Mouse (Mus musculus) MEL (cell line): Measurements from ENCODE around the gene Efna2. TPM values are rescaled to one million over a fixed set of nuclear protein-coding genes. Genes with fewer than 3 reads are reported as not detected.

Experiments used
- DNase-seq: peaks from one replicate; pipeline ENCODE4 v3.0.0; 2011; ENCODE audit warnings: low read depth, low spot score
- H3K27ac ChIP-seq: 2 replicates; pipeline ENCODE4 v1.5.1; 2012; ENCODE audit warnings: low read depth, mild to moderate bottlenecking, control low read depth, low read length, moderate library complexity; ENCODE audit not compliant: control insufficient read depth
- H3K27me3 ChIP-seq, 2 experiments: fragments of 150-350 bp in 1 of 2; sonication (generic) in 1 of 2; 2 replicates each; pipeline ENCODE4 v1.6.1; 2012; ENCODE audit warnings: low read length in 2 of 2, mild to moderate bottlenecking in 2 of 2, improper control_type of control experiment in 1 of 2, moderate library complexity in 1 of 2; ENCODE audit not compliant: insufficient read depth in 2 of 2, control insufficient read depth in 1 of 2
- H3K36me3 ChIP-seq, 2 experiments: 2 replicates each; pipeline ENCODE4 v1.6.1; 2012 to 2014; ENCODE audit warnings: low read length in 2 of 2, improper control_type of control experiment in 1 of 2, inconsistent platforms in 1 of 2, mild to moderate bottlenecking in 1 of 2; ENCODE audit not compliant: insufficient read depth in 2 of 2, control insufficient read depth in 1 of 2
- H3K4me1 ChIP-seq, 2 experiments: fragments of 150-350 bp in 1 of 2; sonication (generic) in 1 of 2; 2 replicates each; pipeline ENCODE4 v1.6.1; 2012; ENCODE audit warnings: low read length in 2 of 2, improper control_type of control experiment in 1 of 2, mild to moderate bottlenecking in 1 of 2; ENCODE audit not compliant: insufficient read depth in 2 of 2, control insufficient read depth in 1 of 2
- H3K4me3 ChIP-seq, 2 experiments: fragments of 150-350 bp in 1 of 2; sonication (generic) in 1 of 2; 2 replicates each; pipeline ENCODE4 v1.5.1; 2012; ENCODE audit warnings: low read depth in 2 of 2, low read length in 2 of 2, mild to moderate bottlenecking in 2 of 2, moderate library complexity in 2 of 2, control low read depth in 1 of 2, improper control_type of control experiment in 1 of 2; ENCODE audit not compliant: control insufficient read depth in 1 of 2, insufficient read depth in 1 of 2
- H3K79me2 ChIP-seq: 2 replicates; pipeline ENCODE4 v1.6.1; 2012; ENCODE audit warnings: mild to moderate bottlenecking, low read length, moderate library complexity; ENCODE audit not compliant: control insufficient read depth, poor library complexity, insufficient read depth
- H3K9ac ChIP-seq: 2 replicates; pipeline ENCODE4 v1.6.1; 2012; ENCODE audit warnings: low read depth, mild to moderate bottlenecking, control low read depth, low read length, moderate library complexity; ENCODE audit not compliant: control insufficient read depth, poor library complexity, severe bottlenecking
- H3K9me3 ChIP-seq: fragments of 150-350 bp; sonication (generic); replicated peaks from 2 replicates; pipeline ENCODE4 v1.6.1; 2012; ENCODE audit warnings: mild to moderate bottlenecking, low read length, improper control_type of control experiment, moderate library complexity; ENCODE audit not compliant: insufficient read depth
- CHD1 ChIP-seq: IDR thresholded peaks from 2 replicates; pipeline ENCODE4 v1.6.1; 2012; ENCODE audit warnings: low read depth, mild to moderate bottlenecking, inconsistent platforms, low read length, improper control_type of control experiment
- CHD2 ChIP-seq: IDR thresholded peaks from 2 replicates; pipeline ENCODE4 v1.6.1; 2011; ENCODE audit warnings: low read length, improper control_type of control experiment
- CTCF ChIP-seq, 3 experiments: IDR thresholded peaks in 2 of 3; conservative IDR thresholded peaks in 1 of 3; 2 replicates each; pipeline ENCODE4 v1.5.1; 2011 to 2012; ENCODE audit warnings: low read length in 3 of 3, low read depth in 2 of 3, mild to moderate bottlenecking in 2 of 3, improper control_type of control experiment in 1 of 3, inconsistent platforms in 1 of 3, mixed read lengths in 1 of 3, moderate library complexity in 1 of 3; ENCODE audit not compliant: control insufficient read depth in 1 of 3, insufficient read depth in 1 of 3, poor library complexity in 1 of 3, severe bottlenecking in 1 of 3
- E2F4 ChIP-seq: IDR thresholded peaks from 2 replicates; pipeline ENCODE4 v1.6.1; 2011; ENCODE audit warnings: low read depth, low read length, improper control_type of control experiment, borderline replicate concordance
- EP300 ChIP-seq, 2 experiments: IDR thresholded peaks; 2 replicates each; pipeline ENCODE4 v1.6.1; 2011; ENCODE audit warnings: improper control_type of control experiment in 2 of 2, low read length in 2 of 2, low read depth in 1 of 2, mild to moderate bottlenecking in 1 of 2
- ETS1 ChIP-seq: IDR thresholded peaks from 2 replicates; pipeline ENCODE4 v1.6.1; 2012; ENCODE audit warnings: low read depth, mild to moderate bottlenecking, inconsistent platforms, low read length, improper control_type of control experiment, moderate library complexity
- GABPA ChIP-seq: IDR thresholded peaks from 2 replicates; pipeline ENCODE4 v1.6.1; 2012; ENCODE audit warnings: low read depth, mild to moderate bottlenecking, inconsistent platforms, low read length, improper control_type of control experiment, moderate library complexity
- GATA1 ChIP-seq: IDR thresholded peaks from 2 replicates; pipeline ENCODE4 v1.6.1; 2011; ENCODE audit warnings: low read depth, low read length, improper control_type of control experiment
- HCFC1 ChIP-seq: IDR thresholded peaks from 2 replicates; pipeline ENCODE4 v1.6.1; 2012; ENCODE audit warnings: low read depth, mild to moderate bottlenecking, inconsistent platforms, low read length, improper control_type of control experiment, moderate library complexity
- JUND ChIP-seq: IDR thresholded peaks from 2 replicates; pipeline ENCODE4 v1.6.1; 2011; ENCODE audit warnings: low read depth, mild to moderate bottlenecking, improper control_type of control experiment, low read length
- MEF2A ChIP-seq: IDR thresholded peaks from 2 replicates; pipeline ENCODE4 v1.6.1; 2014; ENCODE audit warnings: low read depth, mild to moderate bottlenecking, inconsistent platforms, low read length, improper control_type of control experiment; ENCODE audit not compliant: poor library complexity, insufficient replicate concordance, severe bottlenecking; ENCODE audit errors: extremely low read depth
- NRF1 ChIP-seq: IDR thresholded peaks from 2 replicates; pipeline ENCODE4 v1.6.1; 2014; ENCODE audit warnings: low read depth, mild to moderate bottlenecking, inconsistent platforms, low read length, improper control_type of control experiment, moderate library complexity; ENCODE audit not compliant: poor library complexity, insufficient read depth, severe bottlenecking
- POLR2AphosphoS5 ChIP-seq: IDR thresholded peaks from 2 replicates; pipeline ENCODE4 v1.6.1; 2012; ENCODE audit warnings: low read depth, borderline replicate concordance, mild to moderate bottlenecking, inconsistent platforms, low read length, moderate library complexity, mixed read lengths
- RAD21 ChIP-seq: IDR thresholded peaks from 2 replicates; pipeline ENCODE4 v1.6.1; 2011; ENCODE audit warnings: mild to moderate bottlenecking, low read depth, low read length, improper control_type of control experiment
- SIN3A ChIP-seq: IDR thresholded peaks from 2 replicates; pipeline ENCODE4 v1.6.1; 2012; ENCODE audit warnings: low read length, improper control_type of control experiment, inconsistent platforms
- TAL1 ChIP-seq: IDR thresholded peaks from 2 replicates; pipeline ENCODE4 v1.6.1; 2012; ENCODE audit warnings: mild to moderate bottlenecking, inconsistent platforms, low read length, moderate library complexity, mixed read lengths
- TBP ChIP-seq: IDR thresholded peaks from 2 replicates; pipeline ENCODE4 v1.8.0; 2011; ENCODE audit warnings: low read depth, low read length, improper control_type of control experiment
- UBTF ChIP-seq: IDR thresholded peaks from 2 replicates; pipeline ENCODE4 v1.6.1; 2012; ENCODE audit warnings: low read depth, mild to moderate bottlenecking, inconsistent platforms, low read length, improper control_type of control experiment, moderate library complexity, borderline replicate concordance; ENCODE audit not compliant: insufficient read depth
- USF2 ChIP-seq, 2 experiments: IDR thresholded peaks; 2 replicates each; pipeline ENCODE4 v1.6.1; 2011 to 2012; ENCODE audit warnings: improper control_type of control experiment in 2 of 2, low read length in 2 of 2, borderline replicate concordance in 1 of 2, inconsistent platforms in 1 of 2, low read depth in 1 of 2, mild to moderate bottlenecking in 1 of 2; ENCODE audit not compliant: insufficient read depth in 1 of 2
- ZC3H11A ChIP-seq: IDR thresholded peaks from 2 replicates; pipeline ENCODE4 v1.6.1; 2012; ENCODE audit warnings: low read depth, mild to moderate bottlenecking, inconsistent platforms, low read length, improper control_type of control experiment
- ZKSCAN1 ChIP-seq: IDR thresholded peaks from 2 replicates; pipeline ENCODE4 v1.6.1; 2012; ENCODE audit warnings: low read depth, mild to moderate bottlenecking, inconsistent platforms, low read length, improper control_type of control experiment, moderate library complexity
- ZMIZ1 ChIP-seq: IDR thresholded peaks from 2 replicates; pipeline ENCODE4 v1.6.1; 2012; ENCODE audit warnings: low read depth, mild to moderate bottlenecking, inconsistent platforms, low read length, improper control_type of control experiment, moderate library complexity
- ZNF384 ChIP-seq: IDR thresholded peaks from 2 replicates; pipeline ENCODE4 v1.6.1; 2012; ENCODE audit warnings: low read depth, mild to moderate bottlenecking, inconsistent platforms, low read length, improper control_type of control experiment
- polyA plus RNA-seq, 2 experiments: library from polyadenylated mRNA; stranded (reverse) in 1 of 2; unstranded in 1 of 2; fragments of >175 nt in 1 of 2; fragments of >200 nt in 1 of 2; gene quantifications; 2 replicates each; pipeline versions ENCODE4 v1.2.1 to v1.2.4; 2012; ENCODE audit warnings: low replicate concordance in 2 of 2, low read depth in 1 of 2; ENCODE audit not compliant: insufficient read length in 2 of 2, insufficient read depth in 1 of 2, missing spikeins in 1 of 2
- total RNA-seq: library from RNA; depleted of rRNA; stranded (reverse); fragments of 300-350 nt; gene quantifications from 2 replicates; pipeline ENCODE4 v1.2.3, GENCODE M21; 2012

Gene Efna2
- total and polyA plus RNA-seq, 3 experiments, result 0.12 to 2.8 TPM; not detected in 1

DNA sequence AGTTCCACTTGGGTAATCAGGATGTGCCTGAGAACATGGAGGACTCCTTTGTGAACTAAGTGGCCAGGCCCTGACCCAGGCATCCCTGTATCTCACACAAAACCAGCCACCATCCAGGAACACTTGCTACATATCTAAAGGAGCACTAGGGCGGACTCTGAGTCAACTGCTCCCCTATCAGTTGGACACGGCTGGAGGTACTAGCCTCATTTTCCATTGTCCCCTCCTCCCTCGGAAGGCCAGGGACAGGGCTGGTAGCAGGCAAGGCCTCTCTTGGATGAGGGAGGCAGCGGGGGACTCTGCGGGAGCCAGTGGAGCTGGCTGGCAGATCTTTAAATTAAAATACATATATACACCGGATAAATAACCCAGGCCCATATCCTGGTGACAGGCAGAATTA is 14.7 kb downstream of the Efna2 start:
- Histone ChIP-seq H3K9me3 (no peaks in the 10 kb centered on the region), H3K4me3 (no peak overlapping the region)
- TF ChIP-seq ZC3H11A, result no peak
- TF ChIP-seq CTCF (IDR thresholded peaks at IDR 0.05 in 2 of 3, conservative IDR thresholded peaks at IDR 0.05 in 1 of 3; ENCODE audit: control insufficient read depth in 1 of 3, insufficient read depth in 1 of 3, low read depth in 2 of 3, low read length in 3 of 3, poor library complexity in 1 of 3, severe bottlenecking in 1 of 3), result no peak
- no peak for TF ChIP-seq SIN3A
- no peak for TF ChIP-seq RAD21
- no peak for TF ChIP-seq TAL1
- TF ChIP-seq ZMIZ1, result no peak
- no peak for TF ChIP-seq MEF2A
- no peak for TF ChIP-seq CHD1
- TF ChIP-seq, all 39 proteins: peak for 0
- no peaks in the 10 kb centered on the region for H3K4me1 ChIP-seq
- H3K27ac ChIP-seq, result no peak overlapping the region
- no peaks in the 10 kb centered on the region for H3K79me2 ChIP-seq
- H3K27me3 ChIP-seq, result no peaks in the 10 kb centered on the region; a peak in 1 of 4 replicates
- H3K36me3 ChIP-seq, result no peaks in the 10 kb centered on the region
- DNase-seq, result no peak
- H3K9ac ChIP-seq, result no peak overlapping the region

DNA sequence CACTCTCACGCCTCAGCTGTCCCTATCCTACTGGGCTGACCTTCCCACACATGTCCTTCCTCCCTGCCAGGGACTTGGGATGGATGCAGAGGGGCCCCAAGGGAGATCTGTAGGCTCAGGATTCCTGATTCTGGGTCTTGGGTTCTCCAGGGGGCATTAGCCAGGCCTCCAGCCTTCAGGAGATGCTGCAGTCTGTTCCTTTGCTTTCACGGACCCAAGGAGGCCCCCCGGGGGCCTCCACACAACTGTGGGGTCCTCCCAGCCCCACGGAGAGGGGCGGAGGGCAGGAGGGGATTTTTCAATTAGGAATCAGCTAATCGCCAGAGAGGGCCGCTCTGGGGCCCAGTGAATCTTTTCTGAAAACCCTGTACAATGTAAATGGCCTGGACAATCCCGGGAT is 15.2 kb downstream of the Efna2 start:
- Histone ChIP-seq H3K9me3 (no peaks in the 10 kb centered on the region), H3K9ac (no peak overlapping the region), H3K27ac (no peak overlapping the region), H3K36me3 (no peaks in the 10 kb centered on the region), H3K4me1 (no peaks in the 10 kb centered on the region), H3K27me3 (no peaks in the 10 kb centered on the region; a peak in 1 of 4 replicates), H3K79me2 (no peaks in the 10 kb centered on the region), H3K4me3 (no peak overlapping the region)
- DNase-seq, result no peak
- TF ChIP-seq HCFC1, result no peak
- no peak for TF ChIP-seq GATA1
- no peak for TF ChIP-seq CTCF (IDR thresholded peaks at IDR 0.05 in 2 of 3, conservative IDR thresholded peaks at IDR 0.05 in 1 of 3; ENCODE audit: control insufficient read depth in 1 of 3, insufficient read depth in 1 of 3, low read depth in 2 of 3, low read length in 3 of 3, poor library complexity in 1 of 3, severe bottlenecking in 1 of 3)
- TF ChIP-seq ZKSCAN1, result no peak
- no peak for TF ChIP-seq GABPA
- no peak for TF ChIP-seq EP300 (IDR thresholded peaks at IDR 0.05; ENCODE audit: low read depth in 1 of 2, low read length in 2 of 2)
- no peak for TF ChIP-seq ZNF384

DNA sequence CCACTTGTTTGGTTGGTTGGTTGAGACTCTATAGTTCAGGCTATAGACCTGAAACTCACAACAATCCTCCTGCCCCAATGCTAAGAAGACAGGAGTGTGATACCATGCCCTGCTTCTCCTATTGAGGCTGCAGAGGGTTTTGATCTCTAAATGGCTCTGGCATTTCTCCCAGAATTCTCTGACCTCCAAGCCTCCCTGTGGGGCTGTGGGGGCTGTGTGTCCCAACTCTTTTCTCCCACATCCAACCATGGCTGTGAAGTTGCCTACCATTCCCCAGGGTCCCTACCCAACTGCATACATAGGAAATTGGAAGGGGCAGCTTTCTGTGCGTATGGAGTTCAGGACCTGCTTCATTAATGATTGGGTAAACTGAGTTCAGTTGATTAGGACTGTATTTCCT is 16.9 kb downstream of the Efna2 start:
- Histone ChIP-seq H3K4me1 (no peaks in the 10 kb centered on the region), H3K36me3 (no peaks in the 10 kb centered on the region)
- no peak for DNase-seq
- TF ChIP-seq NRF1 (no peak), POLR2AphosphoS5 (no peak), CHD1 (no peak), MEF2A (no peak), UBTF (no peak), EP300 (IDR thresholded peaks at IDR 0.05; ENCODE audit: low read depth in 1 of 2, low read length in 2 of 2) (no peak), JUND (no peak), HCFC1 (no peak), ETS1 (no peak), ZNF384 (no peak), TBP (no peak), E2F4 (no peak), USF2 (IDR thresholded peaks at IDR 0.05; ENCODE audit: borderline replicate concordance in 1 of 2, insufficient read depth in 1 of 2, low read depth in 1 of 2, low read length in 2 of 2) (no peak), CHD2 (no peak)
- TF ChIP-seq, all 39 proteins: peak for 0
- H3K79me2 ChIP-seq, result no peaks in the 10 kb centered on the region
- H3K9me3 ChIP-seq, result no peaks in the 10 kb centered on the region
- no peak overlapping the region for H3K9ac ChIP-seq
- H3K27me3 ChIP-seq, result peaks cover 0 to 2% of the 10 kb centered on the region in 2 experiments; a peak in 1 of 4 replicates
- H3K27ac ChIP-seq, result no peak overlapping the region
- H3K4me3 ChIP-seq, result no peak overlapping the region
